Mouse (Mus musculus): Measurements from ENCODE around the gene Msh4. TPM values are rescaled to one million over a fixed set of nuclear protein-coding genes. Genes with fewer than 3 reads are reported as not detected.

Gene Msh4
- polyA plus RNA-seq, 1 experiment from 2014 or later, result 0.07 TPM

- Histone ChIP-seq H3K4me2 (ENCODE audit: low read depth, low read length) (no peak overlapping the region), H3K9ac (ENCODE audit: low read depth, low read length) (no peak overlapping the region), H3K4me3 (ENCODE audit: low read length) (no peak overlapping the region), H3K4me1 (ENCODE audit: control insufficient read depth, insufficient read depth, low read length) (peaks cover 3% of the 10 kb centered on the region; the same call in 1 of the 2 replicates), H3K27ac (ENCODE audit: low read length) (no peak overlapping the region), H3K36me3 (ENCODE audit: control insufficient read depth, insufficient read depth, low read length) (no peaks in the 10 kb centered on the region), H3K27me3 (replicated peaks; ENCODE audit: control insufficient read depth, insufficient read depth, low read length) (no peaks in the 10 kb centered on the region), H3K9me3 (ENCODE audit: control insufficient read depth, low read length) (no peaks in the 10 kb centered on the region)
- ATAC-seq, result no peak
- WGBS, result 92% methylated on average over 9 of the region's 9 CpGs
Observed at GRCm38 (mm10) chr3:153844757-153845156, 61.2 kb downstream of the Msh4 start.

GRCm38 (mm10) chr3:153844030-153844429 lies 61.9 kb downstream of the Msh4 start, which contains the start of gene Asb17:
Gene Asb17 (plus strand): TSS chr3:153844209.
- no peak within 1 kb of the TSS for H3K4me3 ChIP-seq (ENCODE audit: low read length)
- no peak within 1 kb of the TSS for H3K27ac ChIP-seq (ENCODE audit: low read length)
- H3K36me3 ChIP-seq (ENCODE audit: control insufficient read depth, insufficient read depth, low read length), result no peaks in the 10 kb centered on the region
- ATAC-seq, result no peak
- no peaks in the 10 kb centered on the region for H3K4me1 ChIP-seq (ENCODE audit: control insufficient read depth, insufficient read depth, low read length)
- no peak within 1 kb of the TSS for H3K9ac ChIP-seq (ENCODE audit: low read depth, low read length)
- H3K4me2 ChIP-seq (ENCODE audit: low read depth, low read length), result no peak within 1 kb of the TSS
- WGBS, result 83% methylated on average over 10 of the region's 10 CpGs
- no peaks in the 10 kb centered on the region for H3K9me3 ChIP-seq (ENCODE audit: control insufficient read depth, low read length)
- H3K27me3 ChIP-seq (replicated peaks; ENCODE audit: control insufficient read depth, insufficient read depth, low read length), result no peaks in the 10 kb centered on the region

- 46% methylated on average over 4 of the region's 4 CpGs for WGBS
- ATAC-seq, result no peak
Observed at GRCm38 (mm10) chr3:153837593-153837992, 68.3 kb downstream of the Msh4 start.

GRCm38 (mm10) chr3:153836316-153836715 lies 69.6 kb downstream of the Msh4 start:
- ATAC-seq, result no peak
- Histone ChIP-seq H3K9me3 (ENCODE audit: control insufficient read depth, low read length) (no peaks in the 10 kb centered on the region), H3K4me3 (ENCODE audit: low read length) (no peak overlapping the region), H3K36me3 (ENCODE audit: control insufficient read depth, insufficient read depth, low read length) (no peaks in the 10 kb centered on the region), H3K4me2 (ENCODE audit: low read depth, low read length) (no peak overlapping the region), H3K4me1 (ENCODE audit: control insufficient read depth, insufficient read depth, low read length) (no peaks in the 10 kb centered on the region), H3K27ac (ENCODE audit: low read length) (no peak overlapping the region), H3K9ac (ENCODE audit: low read depth, low read length) (no peak overlapping the region), H3K27me3 (replicated peaks; ENCODE audit: control insufficient read depth, insufficient read depth, low read length) (no peaks in the 10 kb centered on the region)
- 86% methylated on average over 3 of the region's 3 CpGs for WGBS

More at GRCm38 (mm10) chr3:153837593-153837992, 68.3 kb downstream of the Msh4 start:
- Histone ChIP-seq H3K4me2 (ENCODE audit: low read depth, low read length) (no peak overlapping the region), H3K36me3 (ENCODE audit: control insufficient read depth, insufficient read depth, low read length) (no peaks in the 10 kb centered on the region), H3K27ac (ENCODE audit: low read length) (no peak overlapping the region), H3K9me3 (ENCODE audit: control insufficient read depth, low read length) (no peaks in the 10 kb centered on the region), H3K9ac (ENCODE audit: low read depth, low read length) (no peak overlapping the region), H3K4me1 (ENCODE audit: control insufficient read depth, insufficient read depth, low read length) (no peaks in the 10 kb centered on the region), H3K27me3 (replicated peaks; ENCODE audit: control insufficient read depth, insufficient read depth, low read length) (no peaks in the 10 kb centered on the region), H3K4me3 (ENCODE audit: low read length) (no peak overlapping the region)

GRCm38 (mm10) chr3:153835455-153836086 lies 70.4 kb downstream of the Msh4 start:
- WGBS, result 68% methylated on average over 7 of the region's 7 CpGs
- no peak overlapping the region for H3K9ac ChIP-seq (ENCODE audit: low read depth, low read length)
- no peak overlapping the region for H3K4me2 ChIP-seq (ENCODE audit: low read depth, low read length)
- no peaks in the 10 kb centered on the region for H3K36me3 ChIP-seq (ENCODE audit: control insufficient read depth, insufficient read depth, low read length)
- no peaks in the 10 kb centered on the region for H3K27me3 ChIP-seq (replicated peaks; ENCODE audit: control insufficient read depth, insufficient read depth, low read length)
- no peak overlapping the region for H3K4me3 ChIP-seq (ENCODE audit: low read length)
- H3K27ac ChIP-seq (ENCODE audit: low read length), result no peak overlapping the region
- peak; percentile 66 for ATAC-seq
- no peaks in the 10 kb centered on the region for H3K9me3 ChIP-seq (ENCODE audit: control insufficient read depth, low read length)
- H3K4me1 ChIP-seq (ENCODE audit: control insufficient read depth, insufficient read depth, low read length), result no peaks in the 10 kb centered on the region

- H3K27me3 ChIP-seq (replicated peaks; ENCODE audit: control insufficient read depth, insufficient read depth, low read length), result no peaks in the 10 kb centered on the region
- no peak overlapping the region for H3K4me2 ChIP-seq (ENCODE audit: low read depth, low read length)
- no peak overlapping the region for H3K9ac ChIP-seq (ENCODE audit: low read depth, low read length)
- no peaks in the 10 kb centered on the region for H3K36me3 ChIP-seq (ENCODE audit: control insufficient read depth, insufficient read depth, low read length)
- no peak overlapping the region for H3K27ac ChIP-seq (ENCODE audit: low read length)
- WGBS, result 94% methylated on average over 4 of the region's 4 CpGs
- no peaks in the 10 kb centered on the region for H3K9me3 ChIP-seq (ENCODE audit: control insufficient read depth, low read length)
- H3K4me3 ChIP-seq (ENCODE audit: low read length), result no peak overlapping the region
- no peaks in the 10 kb centered on the region for H3K4me1 ChIP-seq (ENCODE audit: control insufficient read depth, insufficient read depth, low read length)
- no peak for ATAC-seq
Observed at GRCm38 (mm10) chr3:153834071-153834470, 71.9 kb downstream of the Msh4 start.

GRCm38 (mm10) chr3:153832654-153832945 lies 73.3 kb downstream of the Msh4 start:
- H3K36me3 ChIP-seq (ENCODE audit: control insufficient read depth, insufficient read depth, low read length), result no peaks in the 10 kb centered on the region
- WGBS, result 73% methylated on average over 6 of the region's 6 CpGs
- no peaks in the 10 kb centered on the region for H3K4me1 ChIP-seq (ENCODE audit: control insufficient read depth, insufficient read depth, low read length)
- H3K9me3 ChIP-seq (ENCODE audit: control insufficient read depth, low read length), result no peaks in the 10 kb centered on the region
- no peaks in the 10 kb centered on the region for H3K27me3 ChIP-seq (replicated peaks; ENCODE audit: control insufficient read depth, insufficient read depth, low read length)
- H3K4me3 ChIP-seq (ENCODE audit: low read length), result no peak overlapping the region
- H3K4me2 ChIP-seq (ENCODE audit: low read depth, low read length), result no peak overlapping the region
- no peak overlapping the region for H3K9ac ChIP-seq (ENCODE audit: low read depth, low read length)
- no peak overlapping the region for H3K27ac ChIP-seq (ENCODE audit: low read length)
- no peak for ATAC-seq

GRCm38 (mm10) chr3:153831873-153832653 lies 73.9 kb downstream of the Msh4 start:
- Histone ChIP-seq H3K36me3 (ENCODE audit: control insufficient read depth, insufficient read depth, low read length) (no peaks in the 10 kb centered on the region), H3K27ac (ENCODE audit: low read length) (no peak overlapping the region), H3K9ac (ENCODE audit: low read depth, low read length) (no peak overlapping the region), H3K4me3 (ENCODE audit: low read length) (no peak overlapping the region), H3K9me3 (ENCODE audit: control insufficient read depth, low read length) (no peaks in the 10 kb centered on the region), H3K4me2 (ENCODE audit: low read depth, low read length) (no peak overlapping the region), H3K27me3 (replicated peaks; ENCODE audit: control insufficient read depth, insufficient read depth, low read length) (no peaks in the 10 kb centered on the region), H3K4me1 (ENCODE audit: control insufficient read depth, insufficient read depth, low read length) (no peaks in the 10 kb centered on the region)
- WGBS, result 81% methylated on average over 4 of the region's 4 CpGs
- peak; percentile 72 for ATAC-seq

GRCm38 (mm10) chr3:153831014-153831872 lies 74.7 kb downstream of the Msh4 start:
- Histone ChIP-seq H3K9ac (ENCODE audit: low read depth, low read length) (no peak overlapping the region), H3K4me3 (ENCODE audit: low read length) (no peak overlapping the region), H3K4me1 (ENCODE audit: control insufficient read depth, insufficient read depth, low read length) (no peaks in the 10 kb centered on the region), H3K36me3 (ENCODE audit: control insufficient read depth, insufficient read depth, low read length) (no peaks in the 10 kb centered on the region), H3K27me3 (replicated peaks; ENCODE audit: control insufficient read depth, insufficient read depth, low read length) (no peaks in the 10 kb centered on the region), H3K27ac (ENCODE audit: low read length) (no peak overlapping the region), H3K9me3 (ENCODE audit: control insufficient read depth, low read length) (no peaks in the 10 kb centered on the region), H3K4me2 (ENCODE audit: low read depth, low read length) (no peak overlapping the region)
- ATAC-seq, result peak; percentile 71
- 81% methylated on average over 11 of the region's 11 CpGs for WGBS

Data from intestine, embryonic 16.5 days (tissue).